Mouse (Mus musculus) forebrain, embryonic 12.5 days (tissue): ENCODE measurements around the gene Mak. TPM values are rescaled to one million over a fixed set of nuclear protein-coding genes. Genes with fewer than 3 reads are reported as not detected.

Experiments
- ATAC-seq: fragments of 200-750 bp; cut with Nextera tagmentation; 2 replicates; pipeline ENCODE4 v1.8.0; 2017; ENCODE audit warnings: moderate TSS enrichment; ENCODE audit not compliant: low FRiP score
- H3K27ac ChIP-seq: fragments of 300-500 bp; sonication (generic); 2 replicates; pipeline ENCODE4 v1.5.1; 2016; ENCODE audit warnings: mild to moderate bottlenecking
- H3K27me3 ChIP-seq: fragments of 300-500 bp; sonication (generic); 2 replicates; pipeline ENCODE4 v1.6.1; 2016; ENCODE audit warnings: mild to moderate bottlenecking
- H3K36me3 ChIP-seq: fragments of 300-500 bp; sonication (generic); replicated peaks from 2 replicates; pipeline ENCODE4 v1.6.1; 2016; ENCODE audit warnings: mild to moderate bottlenecking
- H3K4me1 ChIP-seq: fragments of 300-500 bp; sonication (generic); 2 replicates; pipeline ENCODE4 v1.6.1; 2016
- H3K4me2 ChIP-seq: fragments of 300-500 bp; sonication (generic); 2 replicates; pipeline ENCODE4 v1.6.1; 2016; ENCODE audit warnings: mild to moderate bottlenecking, moderate library complexity
- H3K4me3 ChIP-seq: fragments of 300-500 bp; sonication (generic); replicated peaks from 2 replicates; pipeline ENCODE4 v1.5.1; 2016; ENCODE audit warnings: mild to moderate bottlenecking
- H3K9ac ChIP-seq: fragments of 300-500 bp; sonication (generic); 2 replicates; pipeline ENCODE4 v1.6.1; 2016; ENCODE audit warnings: mild to moderate bottlenecking
- H3K9me3 ChIP-seq: fragments of 300-500 bp; sonication (generic); 2 replicates; pipeline ENCODE4 v1.6.1; 2016
- WGBS: fragments of 180-500 bp; shearing (Covaris S2); methylation state at CpG from one replicate; pipeline ENCODE4 v1.1.7; 2016; 5-methylcytosine and 5-hydroxymethylcytosine counted together
- polyA plus RNA-seq: library from polyadenylated mRNA; unstranded; fragments of >200 nt; fragmentation: Nextera tagmentation; extraction: Ambion mirVana; gene quantifications from 2 replicates; pipeline ENCODE4 v1.2.1, GENCODE M21; 2016

Mak gene
- polyA plus RNA-seq, 1 experiment from 2014 or later, result 0.91 TPM

GRCm38 (mm10) chr13:41047280-41047679 lies 32.2 kb downstream of the Mak start:
- Histone ChIP-seq H3K36me3 (no peaks in the 10 kb centered on the region), H3K9ac (no peak overlapping the region), H3K4me2 (no peak overlapping the region), H3K27me3 (peaks cover 23% of the 10 kb centered on the region), H3K4me1 (peaks cover 7% of the 10 kb centered on the region), H3K9me3 (no peaks in the 10 kb centered on the region), H3K27ac (no peak overlapping the region), H3K4me3 (no peak overlapping the region)
- WGBS, result 91% methylated on average over 6 of the region's 6 CpGs
- no peak for ATAC-seq

- no peaks in the 10 kb centered on the region for H3K36me3 ChIP-seq
- no peaks in the 10 kb centered on the region for H3K4me1 ChIP-seq
- H3K27me3 ChIP-seq, result peaks cover 22% of the 10 kb centered on the region
- H3K9me3 ChIP-seq, result no peaks in the 10 kb centered on the region
- H3K4me2 ChIP-seq, result no peak overlapping the region
- no peak overlapping the region for H3K4me3 ChIP-seq
- H3K27ac ChIP-seq, result no peak overlapping the region
- H3K9ac ChIP-seq, result no peak overlapping the region
- 91% methylated on average over 8 of the region's 8 CpGs for WGBS
- ATAC-seq, result no peak
Observed at GRCm38 (mm10) chr13:41045901-41046300, 33.6 kb downstream of the Mak start.

GRCm38 (mm10) chr13:41042511-41042910 lies 37.0 kb downstream of the Mak start:
- no peak for ATAC-seq
- WGBS, result 95% methylated on average over 4 of the region's 4 CpGs
- H3K4me1 ChIP-seq, result no peaks in the 10 kb centered on the region
- H3K27me3 ChIP-seq, result 0 out of 2 replicates have a peak, but pooled peaks cover 6% of the 10 kb centered on the region
- H3K27ac ChIP-seq, result no peak overlapping the region
- H3K36me3 ChIP-seq, result no peaks in the 10 kb centered on the region
- H3K9ac ChIP-seq, result no peak overlapping the region
- no peak overlapping the region for H3K4me3 ChIP-seq
- no peak overlapping the region for H3K4me2 ChIP-seq
- H3K9me3 ChIP-seq, result no peaks in the 10 kb centered on the region

GRCm38 (mm10) chr13:41030098-41030497 lies 49.4 kb downstream of the Mak start:
- Histone ChIP-seq H3K9me3 (no peaks in the 10 kb centered on the region), H3K4me2 (no peak overlapping the region), H3K36me3 (no peaks in the 10 kb centered on the region), H3K4me1 (no peaks in the 10 kb centered on the region), H3K27me3 (no peaks in the 10 kb centered on the region), H3K27ac (no peak overlapping the region), H3K9ac (no peak overlapping the region), H3K4me3 (no peak overlapping the region)
- no peak for ATAC-seq
- WGBS, result 83% methylated on average over 5 of the region's 5 CpGs

GRCm38 (mm10) chr13:41022099-41022498 lies 57.4 kb downstream of the Mak start:
- no peak overlapping the region for H3K4me3 ChIP-seq
- no peaks in the 10 kb centered on the region for H3K27me3 ChIP-seq
- no peak overlapping the region for H3K27ac ChIP-seq
- no peak overlapping the region for H3K4me2 ChIP-seq
- no peak overlapping the region for H3K9ac ChIP-seq
- peaks cover 7% of the 10 kb centered on the region for H3K4me1 ChIP-seq
- peaks cover 38% of the 10 kb centered on the region for H3K36me3 ChIP-seq
- H3K9me3 ChIP-seq, result no peaks in the 10 kb centered on the region
- WGBS, result 81% methylated on average over 13 of the region's 13 CpGs
- no peak for ATAC-seq

- H3K27ac ChIP-seq, result no peak overlapping the region
- 90% methylated on average over 6 of the region's 6 CpGs for WGBS
- no peak for ATAC-seq
- no peak overlapping the region for H3K9ac ChIP-seq
- no peaks in the 10 kb centered on the region for H3K9me3 ChIP-seq
- no peak overlapping the region for H3K4me3 ChIP-seq
- no peak overlapping the region for H3K4me2 ChIP-seq
- H3K36me3 ChIP-seq, result peaks cover 38% of the 10 kb centered on the region
- H3K27me3 ChIP-seq, result no peaks in the 10 kb centered on the region
- peaks cover 12% of the 10 kb centered on the region for H3K4me1 ChIP-seq
Observed at GRCm38 (mm10) chr13:41021607-41022006, 57.9 kb downstream of the Mak start.

- ATAC-seq, result no peak
- peaks cover 13% of the 10 kb centered on the region for H3K4me1 ChIP-seq
- H3K27me3 ChIP-seq, result no peaks in the 10 kb centered on the region
- no peak overlapping the region for H3K4me3 ChIP-seq
- H3K27ac ChIP-seq, result no peak overlapping the region
- no peak overlapping the region for H3K9ac ChIP-seq
- WGBS, result 82% methylated on average over 7 of the region's 7 CpGs
- no peaks in the 10 kb centered on the region for H3K9me3 ChIP-seq
- H3K36me3 ChIP-seq, result peaks cover 38% of the 10 kb centered on the region
- H3K4me2 ChIP-seq, result no peak overlapping the region
Observed at GRCm38 (mm10) chr13:41020494-41020893, 59.0 kb downstream of the Mak start.

GRCm38 (mm10) chr13:41018756-41019591 lies 60.5 kb downstream of the Mak start:
- H3K36me3 ChIP-seq, result peaks cover 42% of the 10 kb centered on the region
- no peak for ATAC-seq
- peaks cover 13% of the 10 kb centered on the region for H3K4me1 ChIP-seq
- H3K4me2 ChIP-seq, result no peak overlapping the region
- WGBS, result 94% methylated on average over 13 of the region's 13 CpGs
- H3K27ac ChIP-seq, result no peak overlapping the region
- no peaks in the 10 kb centered on the region for H3K9me3 ChIP-seq
- no peak overlapping the region for H3K4me3 ChIP-seq
- no peaks in the 10 kb centered on the region for H3K27me3 ChIP-seq
- no peak overlapping the region for H3K9ac ChIP-seq

- 93% methylated on average over 9 of the region's 9 CpGs for WGBS
- Histone ChIP-seq H3K4me1 (peaks cover 13% of the 10 kb centered on the region), H3K27me3 (no peaks in the 10 kb centered on the region), H3K4me3 (no peak overlapping the region), H3K9ac (no peak overlapping the region), H3K9me3 (no peaks in the 10 kb centered on the region), H3K4me2 (no peak overlapping the region), H3K36me3 (peaks cover 39% of the 10 kb centered on the region), H3K27ac (no peak overlapping the region)
- no peak for ATAC-seq
Observed at GRCm38 (mm10) chr13:41018236-41018635, 61.3 kb downstream of the Mak start.

GRCm38 (mm10) chr13:41017832-41018231 lies 61.7 kb downstream of the Mak start:
- Histone ChIP-seq H3K9ac (no peak overlapping the region), H3K9me3 (no peaks in the 10 kb centered on the region), H3K4me1 (peaks cover 13% of the 10 kb centered on the region), H3K27ac (no peak overlapping the region), H3K4me3 (no peak overlapping the region), H3K27me3 (no peaks in the 10 kb centered on the region), H3K4me2 (no peak overlapping the region), H3K36me3 (peaks cover 43% of the 10 kb centered on the region)
- 80% methylated on average over 4 of the region's 4 CpGs for WGBS
- ATAC-seq, result no peak

- Histone ChIP-seq H3K36me3 (peaks cover 49% of the 10 kb centered on the region), H3K27me3 (no peaks in the 10 kb centered on the region), H3K4me3 (peak overlapping the region; percentile 68), H3K27ac (peak overlapping the region; percentile 77; the same call in 1 of the 2 replicates), H3K9me3 (no peaks in the 10 kb centered on the region), H3K4me2 (peak overlapping the region; percentile 77), H3K4me1 (peaks cover 13% of the 10 kb centered on the region), H3K9ac (peak overlapping the region; percentile 74)
- peak; percentile 18 for ATAC-seq
- WGBS, result 39% methylated on average over 12 of the region's 12 CpGs
Observed at GRCm38 (mm10) chr13:41016797-41017405, 62.6 kb downstream of the Mak start.

GRCm38 (mm10) chr13:41015829-41016634 lies 63.5 kb downstream of the Mak start, which contains the start of gene Tmem14c:
Tmem14c (plus strand) TSS chr13:41016292.
- Histone ChIP-seq H3K9ac (peak within 1 kb of the TSS; percentile 74), H3K36me3 (peaks cover 57% of the 10 kb centered on the region), H3K9me3 (no peaks in the 10 kb centered on the region), H3K4me2 (peak within 1 kb of the TSS; percentile 77), H3K4me3 (peak within 1 kb of the TSS; percentile 68), H3K4me1 (peaks cover 13% of the 10 kb centered on the region), H3K27ac (peak within 1 kb of the TSS; percentile 77), H3K27me3 (no peaks in the 10 kb centered on the region)
- WGBS, result under 1% methylated on average over 43 of the region's 43 CpGs
- peak; percentile 99 for ATAC-seq
